Mouse (Mus musculus) myocyte (in vitro differentiated cells): Measurements from ENCODE around the gene Wdpcp. TPM values are rescaled to one million over a fixed set of nuclear protein-coding genes. Genes with fewer than 3 reads are reported as not detected.

Experiments used
- H3K27me3 ChIP-seq: one replicate; pipeline ENCODE4 v1.6.1; 2011; ENCODE audit not compliant: control insufficient read depth, insufficient read depth, insufficient read length
- H3K36me3 ChIP-seq: one replicate; pipeline ENCODE4 v1.6.1; 2011; ENCODE audit not compliant: control insufficient read depth, insufficient read depth
- H3K4me2 ChIP-seq: one replicate; pipeline ENCODE4 v1.6.1; 2011; ENCODE audit warnings: low read depth, control low read depth
- H3K4me3 ChIP-seq: one replicate; pipeline ENCODE4 v1.5.1; 2011; ENCODE audit warnings: mild to moderate bottlenecking, control low read depth, moderate library complexity
- H3K79me2 ChIP-seq: one replicate; pipeline ENCODE4 v1.6.1; 2011; ENCODE audit not compliant: control insufficient read depth, insufficient read depth
- H3ac ChIP-seq: one replicate; pipeline ENCODE4 v1.6.1; 2011; ENCODE audit not compliant: control insufficient read depth, insufficient read length
- CEBPB ChIP-seq: IDR thresholded peaks from 2 replicates; pipeline ENCODE4 v1.6.1; 2011; ENCODE audit warnings: mild to moderate bottlenecking, moderate library complexity; ENCODE audit not compliant: poor library complexity, insufficient read depth, severe bottlenecking
- E2F4 ChIP-seq: IDR thresholded peaks from one replicate; pipeline ENCODE4 v1.6.1; 2011; ENCODE audit warnings: mild to moderate bottlenecking, control low read depth, moderate library complexity; ENCODE audit not compliant: insufficient read depth
- MAX ChIP-seq: IDR thresholded peaks from one replicate; pipeline ENCODE4 v1.6.1; 2011; ENCODE audit warnings: low read depth, mild to moderate bottlenecking, control low read depth
- MYOD1 ChIP-seq, 3 experiments: IDR thresholded peaks; one replicate each; pipeline ENCODE4 v1.6.1; 2011; ENCODE audit warnings: control low read depth in 2 of 3, low read depth in 2 of 3, mild to moderate bottlenecking in 2 of 3, moderate library complexity in 1 of 3; ENCODE audit not compliant: insufficient read length in 2 of 3, control insufficient read depth in 1 of 3
- MYOG ChIP-seq, 3 experiments: IDR thresholded peaks; one replicate each; pipeline ENCODE4 v1.6.1; 2011; ENCODE audit warnings: control low read depth in 2 of 3, low read depth in 2 of 3, mild to moderate bottlenecking in 2 of 3; ENCODE audit not compliant: insufficient read length in 2 of 3, control insufficient read depth in 1 of 3, insufficient read depth in 1 of 3
- POLR2A ChIP-seq: IDR thresholded peaks from one replicate; pipeline ENCODE4 v1.6.1; 2011; ENCODE audit warnings: low read depth, mild to moderate bottlenecking, control low read depth, moderate library complexity; ENCODE audit not compliant: insufficient read length
- POLR2AphosphoS2 ChIP-seq: IDR thresholded peaks from one replicate; pipeline ENCODE4 v1.6.1; 2011; ENCODE audit warnings: low read depth, control low read depth; ENCODE audit not compliant: insufficient read length
- REST ChIP-seq: IDR thresholded peaks from one replicate; pipeline ENCODE4 v1.6.1; 2011; ENCODE audit warnings: mild to moderate bottlenecking, control low read depth, moderate library complexity; ENCODE audit not compliant: insufficient read depth, insufficient read length
- SRF ChIP-seq: IDR thresholded peaks from one replicate; pipeline ENCODE4 v1.6.1; 2011; ENCODE audit warnings: low read depth; ENCODE audit not compliant: control insufficient read depth, insufficient read length
- TCF12 ChIP-seq: IDR thresholded peaks from one replicate; pipeline ENCODE4 v1.6.1; 2011; ENCODE audit warnings: mild to moderate bottlenecking, control low read depth; ENCODE audit not compliant: poor library complexity, insufficient read depth, severe bottlenecking
- TCF3 ChIP-seq: IDR thresholded peaks from one replicate; pipeline ENCODE4 v1.6.1; 2011; ENCODE audit warnings: low read depth, control low read depth; ENCODE audit not compliant: insufficient read length
- USF1 ChIP-seq: IDR thresholded peaks from one replicate; pipeline ENCODE4 v1.6.1; 2011; ENCODE audit warnings: low read depth, mild to moderate bottlenecking, control low read depth, moderate library complexity
- polyA plus RNA-seq: library from polyadenylated mRNA; unstranded; fragments of >200 nt; fragmentation: generic; extraction: Trizol; gene quantifications from one replicate; pipeline ENCODE4 v1.2.1, GENCODE M21; 2012; ENCODE audit warnings: missing spikeins

Gene Wdpcp
- polyA plus RNA-seq, 1 experiment, result 5.2 TPM

DNA sequence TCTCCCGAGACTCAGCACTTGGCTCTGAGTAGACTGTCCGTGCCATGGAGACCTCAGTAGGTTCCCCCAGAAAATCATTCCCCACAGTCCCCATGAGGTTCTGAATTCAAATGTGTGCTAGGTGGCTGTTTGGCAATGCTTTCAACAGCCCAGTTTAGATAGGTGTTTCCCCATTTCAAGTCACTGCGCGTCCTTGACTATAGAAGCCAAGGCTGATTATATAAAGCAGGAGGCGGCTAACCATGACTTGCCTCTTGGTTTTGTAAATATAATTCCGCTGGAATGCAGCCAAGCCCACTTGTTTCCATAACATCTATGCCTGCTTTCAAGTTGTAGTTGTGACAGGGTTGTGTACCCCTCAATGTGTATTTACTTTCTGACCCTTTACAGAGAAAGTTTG lies 157.9 kb downstream of the Wdpcp start:
- Histone ChIP-seq H3K27me3 (no peaks in the 10 kb centered on the region), H3K79me2 (no peaks in the 10 kb centered on the region), H3K4me3 (no peak overlapping the region), H3ac (no peak overlapping the region), H3K36me3 (no peaks in the 10 kb centered on the region), H3K4me2 (no peak overlapping the region)
- TF ChIP-seq MYOG (IDR thresholded peaks at IDR 0.05; ENCODE audit: control insufficient read depth in 1 of 3, insufficient read depth in 1 of 3, insufficient read length in 2 of 3, low read depth in 2 of 3) (no peak), TCF3 (no peak), MAX (no peak), POLR2A (no peak), REST (no peak), SRF (no peak), MYOD1 (IDR thresholded peaks at IDR 0.05; ENCODE audit: control insufficient read depth in 1 of 3, insufficient read length in 2 of 3, low read depth in 2 of 3) (no peak), USF1 (no peak), E2F4 (no peak), POLR2AphosphoS2 (no peak), TCF12 (no peak), CEBPB (no peak)

DNA sequence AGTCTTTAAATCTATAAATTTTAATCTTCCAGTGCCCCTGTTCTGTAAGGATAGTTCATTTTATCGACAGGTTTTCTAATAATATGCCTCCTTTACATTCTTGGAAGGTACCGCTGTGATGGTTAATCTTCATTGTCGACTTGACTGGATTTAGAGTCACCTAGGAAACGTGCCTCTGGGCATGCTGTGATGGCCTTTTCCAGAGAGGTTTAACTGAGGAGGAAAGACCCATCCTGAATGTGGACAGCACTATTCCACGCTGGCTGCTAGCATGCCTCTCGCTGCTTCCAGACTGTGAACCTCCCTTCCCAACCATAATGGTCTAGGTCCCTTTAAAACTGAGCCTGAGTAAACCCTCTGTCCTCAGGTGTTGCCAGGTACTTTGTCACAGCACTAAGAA lies 163.2 kb downstream of the Wdpcp start:
- H3K4me2 ChIP-seq, result no peak overlapping the region
- no peak overlapping the region for H3K4me3 ChIP-seq
- no peak overlapping the region for H3ac ChIP-seq
- no peaks in the 10 kb centered on the region for H3K79me2 ChIP-seq
- no peaks in the 10 kb centered on the region for H3K27me3 ChIP-seq
- no peaks in the 10 kb centered on the region for H3K36me3 ChIP-seq
- no peak for TF ChIP-seq MYOD1 (IDR thresholded peaks at IDR 0.05; ENCODE audit: control insufficient read depth in 1 of 3, insufficient read length in 2 of 3, low read depth in 2 of 3)
- no peak for TF ChIP-seq REST
- TF ChIP-seq E2F4, result no peak
- no peak for TF ChIP-seq SRF
- TF ChIP-seq TCF12, result no peak
- TF ChIP-seq TCF3, result no peak
- no peak for TF ChIP-seq MAX
- no peak for TF ChIP-seq USF1
- TF ChIP-seq POLR2AphosphoS2, result no peak
- no peak for TF ChIP-seq CEBPB
- no peak for TF ChIP-seq MYOG (IDR thresholded peaks at IDR 0.05; ENCODE audit: control insufficient read depth in 1 of 3, insufficient read depth in 1 of 3, insufficient read length in 2 of 3, low read depth in 2 of 3)
- no peak for TF ChIP-seq POLR2A

DNA sequence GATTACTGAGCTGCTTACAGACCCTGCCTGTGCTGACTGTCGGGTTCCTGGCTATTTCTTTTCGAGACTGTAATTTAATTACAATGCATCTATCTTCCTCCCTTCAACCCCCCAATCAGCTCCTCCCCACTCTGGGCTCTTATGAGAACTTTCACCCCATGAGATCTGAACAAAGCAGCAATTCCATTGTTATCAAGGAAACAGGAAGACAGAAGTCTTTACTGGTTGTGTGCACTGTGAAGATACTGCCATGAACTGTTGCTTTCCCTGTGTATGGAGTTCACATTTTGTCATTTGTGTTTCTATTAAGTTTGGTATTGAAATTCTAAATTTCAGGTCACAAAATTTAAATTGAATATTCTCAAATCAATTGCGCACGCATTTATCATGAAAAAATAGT lies 177.5 kb downstream of the Wdpcp start:
- Histone ChIP-seq H3K4me2 (no peak overlapping the region), H3K27me3 (no peaks in the 10 kb centered on the region), H3ac (no peak overlapping the region), H3K36me3 (no peaks in the 10 kb centered on the region), H3K4me3 (no peak overlapping the region), H3K79me2 (no peaks in the 10 kb centered on the region)
- no peak for TF ChIP-seq MYOG (IDR thresholded peaks at IDR 0.05; ENCODE audit: control insufficient read depth in 1 of 3, insufficient read depth in 1 of 3, insufficient read length in 2 of 3, low read depth in 2 of 3)
- no peak for TF ChIP-seq TCF12
- TF ChIP-seq MAX, result no peak
- no peak for TF ChIP-seq MYOD1 (IDR thresholded peaks at IDR 0.05; ENCODE audit: control insufficient read depth in 1 of 3, insufficient read length in 2 of 3, low read depth in 2 of 3)
- no peak for TF ChIP-seq POLR2AphosphoS2
- TF ChIP-seq E2F4, result no peak
- no peak for TF ChIP-seq TCF3

DNA sequence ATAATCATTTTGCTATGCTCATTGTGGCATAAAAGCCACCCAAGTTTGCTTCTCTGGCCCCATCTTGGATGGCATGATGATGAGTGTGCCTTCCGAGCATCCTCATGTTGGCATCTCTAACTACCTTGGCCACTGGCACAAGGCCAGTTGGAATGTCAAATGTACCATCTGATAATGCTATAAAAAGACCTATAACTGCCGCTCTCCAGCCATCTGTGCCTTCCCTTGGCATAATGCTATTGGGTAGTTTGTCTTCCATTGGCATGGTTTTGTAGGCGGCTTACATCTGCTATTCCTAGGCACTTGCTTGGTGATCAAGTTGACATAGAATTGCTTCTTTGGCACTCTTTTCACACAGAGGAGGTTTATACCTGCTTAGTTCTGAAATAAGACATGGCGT lies 191.2 kb downstream of the Wdpcp start:
- Histone ChIP-seq H3K4me2 (no peak overlapping the region), H3K79me2 (no peaks in the 10 kb centered on the region), H3ac (no peak overlapping the region), H3K4me3 (no peak overlapping the region), H3K27me3 (no peaks in the 10 kb centered on the region), H3K36me3 (no peaks in the 10 kb centered on the region)
- TF ChIP-seq SRF (no peak), MYOG (IDR thresholded peaks at IDR 0.05; ENCODE audit: control insufficient read depth in 1 of 3, insufficient read depth in 1 of 3, insufficient read length in 2 of 3, low read depth in 2 of 3) (no peak), MYOD1 (IDR thresholded peaks at IDR 0.05; ENCODE audit: control insufficient read depth in 1 of 3, insufficient read length in 2 of 3, low read depth in 2 of 3) (no peak), POLR2AphosphoS2 (no peak), POLR2A (no peak), TCF3 (no peak), REST (no peak), CEBPB (no peak), TCF12 (no peak), USF1 (no peak)

DNA sequence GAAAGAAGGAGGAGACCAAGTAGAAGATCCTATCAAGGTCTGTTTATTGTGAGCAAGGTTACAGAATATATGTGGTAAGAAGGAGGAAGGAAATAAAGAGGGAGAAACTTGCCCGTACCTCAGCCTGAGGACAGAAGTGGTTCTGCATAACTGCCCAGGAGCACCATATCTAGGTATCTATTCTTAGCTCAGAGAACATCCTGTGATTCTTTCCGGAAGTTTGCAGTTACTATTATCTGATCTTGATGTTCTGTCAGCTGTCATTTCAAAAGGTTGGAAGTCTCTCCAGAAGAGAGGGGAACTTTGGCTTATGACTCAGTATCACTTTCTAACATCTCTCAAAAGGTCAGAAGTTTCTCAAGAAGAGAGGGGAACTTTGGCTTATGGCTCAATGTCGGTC lies 216.8 kb downstream of the Wdpcp start:
- TF ChIP-seq MYOD1 (IDR thresholded peaks at IDR 0.05; ENCODE audit: control insufficient read depth in 1 of 3, insufficient read length in 2 of 3, low read depth in 2 of 3), result no peak
- TF ChIP-seq CEBPB, result no peak
- no peak for TF ChIP-seq SRF
- no peak for TF ChIP-seq E2F4
- TF ChIP-seq POLR2A, result no peak
- no peak for TF ChIP-seq TCF3
- TF ChIP-seq MAX, result no peak
- no peak for TF ChIP-seq MYOG (IDR thresholded peaks at IDR 0.05; ENCODE audit: control insufficient read depth in 1 of 3, insufficient read depth in 1 of 3, insufficient read length in 2 of 3, low read depth in 2 of 3)
- no peak for TF ChIP-seq POLR2AphosphoS2
- no peak for TF ChIP-seq TCF12
- TF ChIP-seq REST, result no peak
- TF ChIP-seq USF1, result no peak
- no peaks in the 10 kb centered on the region for H3K27me3 ChIP-seq
- H3K79me2 ChIP-seq, result no peaks in the 10 kb centered on the region
- no peak overlapping the region for H3K4me3 ChIP-seq
- H3K4me2 ChIP-seq, result no peak overlapping the region
- H3ac ChIP-seq, result no peak overlapping the region
- no peaks in the 10 kb centered on the region for H3K36me3 ChIP-seq
